Mouse (Mus musculus): Measurements from ENCODE around the gene Setd1b.

DNA sequence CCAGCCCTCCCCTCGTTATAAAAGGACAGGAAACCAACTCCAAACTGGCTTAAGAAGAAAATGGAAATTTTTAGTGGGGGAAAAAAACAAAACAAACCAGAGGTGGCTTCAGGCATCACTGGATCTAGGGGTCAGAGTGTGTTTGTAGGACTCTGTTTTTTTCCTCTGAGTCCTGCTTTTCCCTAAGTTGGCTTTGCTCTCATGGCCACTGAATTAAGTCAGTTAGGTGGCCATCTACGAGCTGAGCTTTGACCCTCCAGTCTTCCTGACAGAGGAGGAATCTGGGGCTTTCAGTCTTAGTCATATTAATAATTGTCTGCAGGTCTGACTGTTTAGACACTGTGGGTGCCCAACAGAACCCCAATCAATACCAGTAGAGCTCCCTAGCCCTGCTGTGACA is 43.5 kb upstream of the Setd1b start:
- TF ChIP-seq MAX (IDR thresholded peaks at IDR 0.05; ENCODE audit: low read length) (no peak), CTCF (IDR thresholded peaks at IDR 0.05 in 2 of 3, conservative IDR thresholded peaks at IDR 0.05 in 1 of 3; ENCODE audit: control insufficient read depth in 1 of 3, insufficient read depth in 1 of 3, low read depth in 2 of 3, low read length in 3 of 3, poor library complexity in 1 of 3, severe bottlenecking in 1 of 3) (no peak), ZC3H11A (IDR thresholded peaks at IDR 0.05; ENCODE audit: low read depth, low read length) (no peak), MXI1 (IDR thresholded peaks at IDR 0.05; ENCODE audit: low read depth, low read length) (no peak), EP300 (IDR thresholded peaks at IDR 0.05; ENCODE audit: low read depth in 1 of 2, low read length in 2 of 2) (no peak), ZNF384 (IDR thresholded peaks at IDR 0.05; ENCODE audit: low read depth, low read length) (no peak), RAD21 (IDR thresholded peaks at IDR 0.05; ENCODE audit: low read depth, low read length) (no peak), POLR2A (IDR thresholded peaks at IDR 0.05; ENCODE audit: control insufficient read depth in 1 of 2, insufficient read depth in 1 of 2, low read depth in 1 of 2, low read length in 2 of 2, poor library complexity in 1 of 2) (no peak)

All from MEL (cell line).